Mouse (Mus musculus) MEL (cell line): ENCODE data around the gene Tchh.

Experiments
- KAT2A ChIP-seq: conservative IDR thresholded peaks from 2 replicates; pipeline ENCODE4 v1.6.1; 2012; ENCODE audit warnings: low read depth, low read length, improper control_type of control experiment, inconsistent platforms
- POLR2AphosphoS2 ChIP-seq: IDR thresholded peaks from 2 replicates; pipeline ENCODE4 v1.6.1; 2011; ENCODE audit warnings: low read length, improper control_type of control experiment

DNA sequence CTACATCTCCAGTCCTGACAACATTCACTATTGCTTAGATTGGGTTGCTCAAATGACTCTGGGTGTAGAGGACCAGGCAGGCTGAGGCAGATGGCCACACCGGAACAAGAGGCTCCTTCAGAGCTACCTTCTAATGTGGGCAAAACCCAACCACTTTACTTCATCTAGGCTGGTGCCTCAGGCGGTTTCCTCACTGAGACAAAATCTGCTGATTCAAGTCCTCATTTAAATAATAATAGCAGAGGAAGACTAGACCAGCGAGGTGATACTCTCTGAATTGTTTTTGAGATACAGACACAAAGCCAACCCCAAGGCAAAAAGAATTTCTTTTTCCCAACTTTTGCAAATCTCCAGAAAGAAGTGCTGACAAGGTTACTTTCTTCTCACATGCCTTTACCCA, 10.5 kb upstream of the Tchh start:
- TF ChIP-seq KAT2A (no peak), POLR2AphosphoS2 (no peak)
